Mouse (Mus musculus) embryo, embryonic 9.5 days (tissue): ENCODE data around the gene Hoxc10.

ENCODE experiments used
- DNase-seq: peaks from one replicate; pipeline ENCODE4 v3.0.0-alpha.2; 2017; ENCODE audit errors: extremely low spot score

The Hoxc10 gene

GRCm38 (mm10) chr15:102966776-102967311, at the start of gene Hoxc10:
Gene Hoxc10, plus strand, starts transcription at chr15:102966796.
- no peak for DNase-seq

GRCm38 (mm10) chr15:102917972-102918572, 48.5 kb upstream of the Hoxc10 start:
- DNase-seq, result peak; percentile 37

DNA sequence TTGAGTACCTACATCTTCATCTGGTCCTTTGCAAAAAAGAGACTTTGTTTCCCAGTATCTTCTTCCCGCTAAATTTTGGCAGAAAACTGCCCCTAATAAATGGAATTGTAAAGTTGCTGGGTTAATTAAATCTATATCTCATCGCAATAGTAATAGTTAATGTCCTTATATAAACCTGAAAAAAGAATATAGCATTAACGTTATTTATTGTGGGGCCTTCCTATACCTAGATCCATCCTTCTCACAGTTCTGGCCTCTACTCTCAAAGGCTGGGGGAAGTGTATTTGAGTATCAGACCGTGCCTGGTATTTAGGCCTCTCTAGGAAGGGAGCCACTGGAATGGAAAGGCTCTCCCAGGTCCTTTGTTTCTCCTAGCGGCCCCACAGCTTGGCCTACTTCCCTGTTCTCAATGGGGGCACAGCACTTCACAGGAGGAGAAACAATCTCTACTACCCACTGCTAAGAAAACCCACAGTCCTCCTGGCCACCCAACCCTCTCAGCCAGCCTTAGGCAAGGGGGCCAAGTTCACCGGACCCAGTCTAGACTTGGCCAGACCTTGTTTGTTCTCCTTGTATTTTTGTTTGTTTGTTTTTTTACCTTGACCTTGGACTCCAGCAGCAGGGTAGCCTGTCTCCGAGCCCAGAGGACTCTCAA, 47.9 kb upstream of the Hoxc10 start:
- peak; percentile 35 for DNase-seq

DNA sequence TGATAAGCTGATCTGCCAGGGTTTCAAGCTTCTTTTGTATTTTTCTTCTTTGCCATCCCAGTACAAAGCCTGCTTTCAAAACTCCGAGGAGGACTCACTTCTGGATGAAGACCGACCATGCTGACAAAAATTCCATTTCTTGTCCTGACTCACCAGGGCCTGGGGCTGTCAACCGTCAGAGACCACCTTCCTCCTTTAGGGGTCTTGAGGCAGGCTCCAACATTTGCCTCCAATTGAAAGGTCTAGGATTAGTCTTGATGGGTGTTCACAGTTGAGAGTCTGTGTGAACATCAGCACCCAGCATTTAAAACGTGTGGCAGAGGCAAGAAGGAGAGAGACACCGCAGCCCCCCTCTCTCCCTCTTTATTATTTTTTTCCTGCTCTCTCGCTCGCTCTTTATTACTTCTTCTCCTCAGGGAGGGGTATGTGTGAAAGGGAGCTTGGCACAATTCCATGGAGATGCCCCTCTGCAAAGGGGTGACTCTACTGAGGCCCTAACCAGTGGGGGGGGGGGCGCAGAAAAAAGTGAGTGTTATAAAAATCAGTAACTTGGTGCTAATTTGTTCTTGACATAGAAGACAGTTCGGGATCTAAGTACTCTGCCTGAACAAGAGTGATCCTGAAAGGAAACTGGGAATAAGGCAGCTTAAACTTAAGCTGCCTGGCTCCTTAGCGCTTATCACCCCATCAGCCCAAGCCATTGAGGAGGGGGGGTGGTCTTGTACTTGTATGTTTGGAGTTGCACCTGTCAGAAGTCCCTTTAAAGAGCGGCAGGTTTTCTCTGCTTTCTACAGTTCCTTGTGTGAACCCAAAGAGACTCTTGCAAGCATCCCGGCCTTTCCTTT, 47.0 kb upstream of the Hoxc10 start:
- DNase-seq, result peak; percentile 22

- DNase-seq, result peak; percentile 85
Observed at GRCm38 (mm10) chr15:102920619-102921018, 46.0 kb upstream of the Hoxc10 start.

- DNase-seq, result peak; percentile 51
Observed at GRCm38 (mm10) chr15:102921053-102922011, 45.3 kb upstream of the Hoxc10 start, which contains the start of gene Hoxc13. Gene Hoxc13, plus strand, starts transcription at chr15:102921103.

DNA sequence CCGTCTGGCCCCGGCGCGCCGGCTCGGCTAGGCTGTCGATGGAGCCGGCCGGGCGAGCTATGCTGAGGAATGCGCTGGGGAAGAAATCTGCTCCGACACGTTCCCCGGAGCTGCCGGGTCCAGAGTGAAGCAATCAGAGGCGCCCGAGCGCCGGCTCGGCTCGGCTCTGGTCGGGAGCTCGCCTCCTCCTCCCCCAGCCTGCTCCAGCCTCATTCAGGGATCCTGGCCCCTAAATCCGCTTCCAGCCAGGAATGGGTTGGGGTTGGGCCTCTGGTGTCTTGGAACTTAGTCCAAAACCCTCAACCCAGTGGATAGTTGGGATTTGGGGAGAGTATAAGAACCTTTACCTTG, 44.6 kb upstream of the Hoxc10 start:
- DNase-seq, result no peak

DNA sequence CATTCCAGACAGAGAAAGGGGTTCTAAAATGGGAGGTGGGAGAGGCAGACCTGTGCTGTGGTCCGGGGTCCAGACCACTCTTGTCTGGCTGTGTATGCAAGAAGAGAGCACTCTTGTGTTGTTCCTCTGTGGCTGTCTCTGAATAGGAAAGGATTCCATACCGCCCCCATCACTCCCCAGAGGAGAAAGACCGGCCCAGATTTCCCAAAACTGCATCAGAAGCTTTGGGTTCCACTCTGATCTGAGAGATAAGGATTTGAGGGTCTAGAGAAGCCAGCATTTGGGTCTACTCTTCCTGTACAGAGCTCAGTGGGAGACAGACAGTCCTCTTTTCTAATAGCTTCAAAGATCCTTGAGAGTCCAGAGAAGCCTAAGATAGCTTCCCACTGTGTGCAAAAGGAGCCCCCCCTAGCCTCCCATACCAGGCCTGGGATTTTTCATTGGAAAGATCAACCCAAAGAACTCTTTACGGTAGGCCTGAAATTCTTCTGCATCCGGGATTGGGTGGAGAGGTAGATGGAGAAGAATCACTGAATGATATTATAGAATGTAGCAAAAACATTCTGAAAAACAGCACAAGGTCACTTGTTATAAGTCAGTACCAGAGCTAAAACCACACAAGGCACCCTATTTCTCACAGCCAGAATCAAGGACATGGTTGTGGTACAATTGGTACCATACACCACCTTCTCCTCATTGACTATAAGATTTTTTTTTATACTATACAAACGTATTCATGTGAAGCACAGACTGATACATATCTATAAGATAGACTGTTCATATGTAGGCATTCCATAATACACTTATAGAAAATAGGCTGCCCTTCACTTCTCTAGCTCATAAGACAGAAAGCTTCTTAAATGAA, 43.7 kb upstream of the Hoxc10 start:
- DNase-seq, result no peak

DNA sequence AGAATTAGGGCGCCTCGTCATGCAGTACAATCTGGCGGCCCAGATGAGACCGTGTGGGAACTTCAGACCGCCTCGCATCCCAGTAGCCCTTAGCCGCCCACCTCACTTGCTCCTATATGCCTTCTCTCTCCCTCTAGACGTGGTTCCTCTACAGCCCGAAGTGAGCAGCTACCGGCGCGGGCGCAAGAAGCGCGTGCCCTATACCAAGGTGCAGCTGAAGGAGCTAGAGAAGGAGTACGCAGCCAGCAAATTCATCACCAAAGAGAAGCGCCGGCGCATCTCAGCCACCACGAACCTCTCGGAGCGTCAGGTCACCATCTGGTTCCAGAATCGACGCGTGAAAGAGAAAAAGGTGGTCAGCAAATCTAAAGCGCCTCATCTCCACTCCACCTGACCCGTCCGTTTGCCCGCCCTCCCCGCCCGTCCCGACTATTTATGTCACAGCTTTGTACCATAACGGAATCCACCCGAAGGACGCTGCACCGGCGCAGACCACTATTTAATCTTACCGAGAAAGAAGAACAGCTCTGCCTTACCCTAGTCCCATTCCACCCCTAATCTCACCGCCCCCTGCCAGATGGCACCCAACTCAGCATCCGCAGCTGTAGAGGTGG, 39.5 kb upstream of the Hoxc10 start:
- DNase-seq, result no peak

DNA sequence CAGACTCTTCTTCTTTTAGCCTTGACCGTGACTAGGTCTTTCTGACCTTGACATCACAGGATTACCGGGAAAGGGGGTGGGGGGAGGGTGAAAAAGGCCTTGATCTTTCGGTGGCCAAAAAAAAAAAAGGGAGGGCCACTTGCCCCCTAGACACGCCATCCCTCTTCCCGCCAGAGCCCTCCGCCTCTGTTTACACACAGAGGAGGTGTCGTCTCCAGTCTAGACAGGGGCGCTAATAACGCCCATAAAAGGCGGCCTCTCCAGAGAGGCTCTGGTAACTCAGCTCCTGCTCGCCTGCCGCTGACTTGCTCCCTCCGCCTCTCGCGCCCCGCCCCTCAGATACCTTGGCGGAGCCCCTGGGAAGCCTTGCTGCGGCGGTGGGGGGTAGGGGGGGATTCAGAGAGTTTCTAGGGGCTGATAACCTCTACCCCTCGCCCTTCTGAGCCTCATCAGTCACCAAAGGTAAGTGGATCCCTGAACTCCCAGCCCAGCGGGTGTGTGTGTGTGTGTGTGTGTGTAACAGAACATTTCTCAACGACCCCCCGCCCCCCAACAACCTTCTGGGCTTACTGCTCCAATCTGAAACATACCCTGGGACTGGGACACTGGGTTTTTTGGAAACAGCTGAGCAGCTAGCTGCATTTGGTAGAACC, 34.8 kb upstream of the Hoxc10 start:
- DNase-seq, result no peak

- no peak for DNase-seq
Observed at GRCm38 (mm10) chr15:102934438-102934837, 32.2 kb upstream of the Hoxc10 start.

DNA sequence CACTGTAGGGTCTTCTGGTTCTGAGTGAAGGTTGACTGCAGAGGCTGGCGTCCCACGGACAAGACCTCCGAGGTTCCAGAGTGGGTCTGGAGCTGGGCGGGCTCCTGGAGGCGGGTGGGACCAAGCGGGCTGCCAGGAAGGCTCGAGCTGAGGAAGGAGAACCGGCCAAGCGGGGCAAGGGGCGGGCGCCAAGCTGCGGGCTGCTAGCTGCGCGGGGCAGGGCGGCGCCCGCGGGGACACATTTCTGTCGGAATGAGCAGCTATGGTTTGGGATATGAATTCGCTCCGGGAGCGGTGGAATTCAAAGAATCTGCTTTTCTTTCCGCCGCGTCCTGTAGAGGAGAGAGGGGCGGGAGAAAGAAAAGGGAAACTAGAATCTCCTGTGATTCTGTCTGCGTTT, 31.7 kb upstream of the Hoxc10 start:
- DNase-seq, result peak; percentile 64

GRCm38 (mm10) chr15:102936279-102936972, 30.2 kb upstream of the Hoxc10 start, which contains the start of gene Hoxc12:
Gene Hoxc12, plus strand, starts transcription at chr15:102936757.
- DNase-seq, result no peak

DNA sequence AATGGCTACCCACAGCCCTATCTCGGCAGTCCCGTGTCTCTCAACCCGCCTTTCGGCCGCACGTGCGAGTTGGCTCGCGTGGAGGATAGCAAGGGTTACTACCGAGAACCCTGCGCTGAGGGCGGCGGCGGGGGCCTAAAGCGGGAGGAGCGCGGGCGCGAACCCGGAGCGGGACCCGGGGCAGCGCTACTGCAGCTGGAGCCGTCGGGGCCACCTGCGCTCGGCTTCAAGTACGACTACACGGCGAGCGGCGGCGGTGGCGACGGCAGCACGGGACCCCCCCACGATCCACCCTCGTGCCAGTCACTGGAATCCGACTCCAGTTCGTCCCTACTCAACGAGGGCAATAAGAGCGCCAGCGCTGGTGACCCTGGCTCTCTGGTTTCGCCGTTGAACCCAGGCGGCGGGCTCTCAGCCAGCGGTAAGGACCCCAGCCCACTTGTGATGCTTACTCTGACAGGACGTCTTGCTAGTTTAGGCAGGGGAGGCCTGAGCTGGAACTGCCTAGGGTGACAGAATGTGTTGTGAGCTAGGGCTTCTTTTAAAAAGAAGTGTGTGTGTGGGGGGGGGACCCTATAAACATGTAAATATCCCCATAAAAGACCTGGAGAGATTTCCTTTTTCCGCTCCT, 29.4 kb upstream of the Hoxc10 start:
- no peak for DNase-seq

DNA sequence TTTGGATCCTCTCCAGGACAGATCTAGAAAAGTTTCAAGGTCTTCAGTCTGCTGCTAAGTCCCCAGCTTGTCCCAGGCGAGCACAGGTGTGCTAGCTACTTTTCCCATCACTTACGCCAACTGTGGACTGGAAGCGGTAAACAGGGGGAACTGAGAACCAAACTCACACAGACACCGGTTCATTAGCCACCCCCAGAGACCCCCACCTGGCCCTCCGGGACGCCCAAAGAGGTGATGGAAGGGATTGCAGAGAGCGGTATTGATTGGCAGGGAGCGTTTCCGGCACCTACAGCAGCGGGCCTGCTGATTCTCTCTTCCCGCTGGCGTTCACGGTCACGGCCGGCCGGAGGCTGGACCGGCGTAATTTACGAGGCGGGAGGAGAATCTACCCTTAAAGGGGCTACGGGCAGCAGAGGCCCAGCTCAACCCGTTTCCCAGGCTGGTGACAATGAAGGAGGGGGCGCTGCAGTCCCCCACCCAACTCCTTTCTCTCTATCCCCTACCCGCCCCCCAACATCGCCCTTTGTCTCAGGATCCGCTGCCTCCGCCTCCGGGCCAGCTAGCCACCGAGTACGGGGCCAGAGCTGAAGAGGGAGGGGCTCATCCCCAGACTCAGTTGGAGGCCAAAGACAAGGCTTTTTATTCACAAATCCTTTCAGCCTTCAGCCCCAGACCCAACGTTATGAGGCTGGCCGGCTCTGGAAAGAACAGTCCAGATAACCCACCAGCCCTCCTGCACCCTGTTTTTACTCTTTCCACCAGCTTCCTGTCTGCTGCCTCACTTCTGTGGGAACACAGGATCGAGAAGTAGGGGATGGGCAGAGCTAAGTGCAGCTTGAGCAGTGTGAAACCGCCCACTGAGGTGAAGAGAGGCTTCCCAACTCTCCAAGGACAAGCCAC, 27.1 kb upstream of the Hoxc10 start:
- DNase-seq, result no peak

- no peak for DNase-seq
Observed at GRCm38 (mm10) chr15:102942739-102943467, 23.7 kb upstream of the Hoxc10 start.

DNA sequence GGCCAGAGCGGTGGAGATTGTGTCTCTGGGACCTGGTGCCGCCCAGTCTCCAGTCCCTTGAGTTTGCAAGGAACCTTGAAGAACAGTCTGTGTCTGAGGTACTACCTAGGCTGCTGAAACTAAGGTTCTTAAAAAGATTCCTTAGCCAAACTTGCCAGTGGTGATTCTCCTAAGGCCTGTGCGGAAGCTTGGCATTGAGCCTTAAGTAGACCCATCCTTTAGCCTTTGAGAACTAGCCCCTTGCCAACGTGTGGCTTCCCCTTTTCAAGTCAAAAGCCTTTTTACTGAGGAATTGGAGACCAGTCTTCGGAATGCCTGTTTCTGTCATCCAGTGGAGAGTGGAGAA, 23.2 kb upstream of the Hoxc10 start:
- no peak for DNase-seq
